Mouse (Mus musculus) ES-E14 (cell line): ENCODE measurements around the gene Gm44503. TPM values are rescaled to one million over a fixed set of nuclear protein-coding genes. Genes with fewer than 3 reads are reported as not detected.

Experiments used
- DNase-seq: peaks from one replicate; pipeline ENCODE4 v3.0.0-alpha.2; 2013; ENCODE audit warnings: low read depth, low spot score
- H3K27ac ChIP-seq: 2 replicates; pipeline ENCODE4 v1.5.1; 2012; ENCODE audit warnings: low read depth, mild to moderate bottlenecking, low read length, moderate library complexity, mixed read lengths; ENCODE audit not compliant: poor library complexity, insufficient read depth, severe bottlenecking
- H3K36me3 ChIP-seq: 2 replicates; pipeline ENCODE4 v1.6.1; 2012; ENCODE audit warnings: mild to moderate bottlenecking, low read length, moderate library complexity, mixed read lengths; ENCODE audit not compliant: control insufficient read depth, poor library complexity, insufficient read depth, severe bottlenecking
- H3K4me1 ChIP-seq, 2 experiments: fragments of 150-350 bp in 1 of 2; sonication (generic) in 1 of 2; 2 replicates each; pipeline ENCODE4 v1.6.1; 2012; ENCODE audit warnings: low read length in 2 of 2, mild to moderate bottlenecking in 1 of 2, mixed read lengths in 1 of 2; ENCODE audit not compliant: control insufficient read depth in 2 of 2, insufficient read depth in 2 of 2, poor library complexity in 1 of 2
- H3K4me3 ChIP-seq, 2 experiments: fragments of 150-350 bp in 1 of 2; sonication (generic) in 1 of 2; 2 replicates each; pipeline ENCODE4 v1.5.1; 2012; ENCODE audit warnings: low read length in 2 of 2, low read depth in 1 of 2, mild to moderate bottlenecking in 1 of 2, mixed read lengths in 1 of 2; ENCODE audit not compliant: insufficient read depth in 1 of 2, poor library complexity in 1 of 2, severe bottlenecking in 1 of 2
- H3K9ac ChIP-seq: 2 replicates; pipeline ENCODE4 v1.6.1; 2012; ENCODE audit warnings: low read depth, mild to moderate bottlenecking, low read length, mixed read lengths; ENCODE audit not compliant: poor library complexity, insufficient read depth, severe bottlenecking
- H3K9me3 ChIP-seq: fragments of 150-350 bp; sonication (generic); 2 replicates; pipeline ENCODE4 v1.6.1; 2012; ENCODE audit warnings: low read depth, mild to moderate bottlenecking, low read length; ENCODE audit not compliant: control insufficient read depth, insufficient read depth
- CHD2 ChIP-seq: IDR thresholded peaks from 2 replicates; pipeline ENCODE4 v1.6.1; 2014; ENCODE audit warnings: mild to moderate bottlenecking, low read depth, low read length, inconsistent platforms
- HCFC1 ChIP-seq: IDR thresholded peaks from 2 replicates; pipeline ENCODE4 v1.6.1; 2012; ENCODE audit warnings: low read length, inconsistent platforms, borderline replicate concordance; ENCODE audit not compliant: insufficient read depth
- MAFK ChIP-seq: IDR thresholded peaks from 2 replicates; pipeline ENCODE4 v1.6.1; 2014; ENCODE audit warnings: mild to moderate bottlenecking, low read depth, low read length, inconsistent platforms; ENCODE audit not compliant: insufficient read depth
- ZC3H11A ChIP-seq: IDR thresholded peaks from 2 replicates; pipeline ENCODE4 v1.6.1; 2012; ENCODE audit warnings: low read depth, mild to moderate bottlenecking, inconsistent platforms, low read length, borderline replicate concordance
- ZNF384 ChIP-seq: IDR thresholded peaks from 2 replicates; pipeline ENCODE4 v1.6.1; 2012; ENCODE audit warnings: low read depth, low read length, inconsistent platforms
- in situ Hi-C, 2 experiments: fragments of 600-800 bp; cut with MboI; formaldehyde crosslinking; loops; one replicate each; pipeline ENCODE4 v1.15.1; 2025; ENCODE audit warnings: low sequenced_read_pairs in 2 of 2, inconsistent platforms in 1 of 2; ENCODE audit not compliant: unreplicated experiment in 2 of 2
- total RNA-seq: library from RNA; depleted of rRNA; stranded (reverse); fragments of 300-350 nt; gene quantifications from 2 replicates; pipeline ENCODE4 v1.2.3, GENCODE M21; 2012

Gm44503 gene
- total RNA-seq, 1 experiment, result 0.04 TPM

- in situ Hi-C loops, result no loop called here
- Histone ChIP-seq H3K4me3 (no peak overlapping the region), H3K9ac (no peak overlapping the region), H3K4me1 (peaks cover 0 to 2% of the 10 kb centered on the region in 2 experiments; a peak in 1 of 4 replicates), H3K27ac (no peak overlapping the region), H3K36me3 (no peaks in the 10 kb centered on the region), H3K9me3 (no peaks in the 10 kb centered on the region)
- DNase-seq, result peak; percentile 45
- TF ChIP-seq ZC3H11A (peak; percentile 47; the same call in 1 of the 2 replicates), HCFC1 (no peak)
Measured at GRCm38 (mm10) chr9:72968349-72969061, 9.9 kb downstream of the Gm44503 start.

GRCm38 (mm10) chr9:72969874-72970273 is 11.2 kb downstream of the Gm44503 start:
- H3K27ac ChIP-seq, result no peak overlapping the region
- peak; percentile 49 for DNase-seq
- no peaks in the 10 kb centered on the region for H3K9me3 ChIP-seq
- H3K4me1 ChIP-seq, result peaks cover 0 to 2% of the 10 kb centered on the region in 2 experiments; a peak in 1 of 4 replicates
- no peak overlapping the region for H3K4me3 ChIP-seq
- no peaks in the 10 kb centered on the region for H3K36me3 ChIP-seq
- TF ChIP-seq ZNF384 (no peak), CHD2 (no peak), HCFC1 (no peak), ZC3H11A (no peak; the same call in 1 of the 2 replicates), MAFK (no peak)
- in situ Hi-C loops, result no loop called here
- no peak overlapping the region for H3K9ac ChIP-seq

GRCm38 (mm10) chr9:72972435-72972834 is 13.8 kb downstream of the Gm44503 start:
- no peak overlapping the region for H3K4me3 ChIP-seq
- no peaks in the 10 kb centered on the region for H3K36me3 ChIP-seq
- TF ChIP-seq ZC3H11A (no peak), HCFC1 (no peak), CHD2 (no peak), ZNF384 (no peak), MAFK (no peak)
- no peak for DNase-seq
- no peak overlapping the region for H3K27ac ChIP-seq
- H3K9ac ChIP-seq, result no peak overlapping the region
- H3K9me3 ChIP-seq, result no peaks in the 10 kb centered on the region
- in situ Hi-C loops, result no loop called here
- H3K4me1 ChIP-seq, result peaks cover 0 to 2% of the 10 kb centered on the region in 2 experiments; a peak in 1 of 4 replicates

GRCm38 (mm10) chr9:72972984-72973383 is 14.3 kb downstream of the Gm44503 start:
- Histone ChIP-seq H3K4me3 (no peak overlapping the region), H3K9ac (no peak overlapping the region), H3K9me3 (no peaks in the 10 kb centered on the region), H3K36me3 (no peaks in the 10 kb centered on the region), H3K4me1 (peaks cover 0 to 2% of the 10 kb centered on the region in 2 experiments; a peak in 1 of 4 replicates), H3K27ac (no peak overlapping the region)
- DNase-seq, result no peak
- in situ Hi-C loops, result no loop called here
- TF ChIP-seq ZC3H11A (no peak), MAFK (no peak), HCFC1 (no peak), CHD2 (no peak), ZNF384 (no peak)
